Mouse (Mus musculus) granulocyte monocyte progenitor cell, adult 5-6 weeks (primary cell): Measurements from ENCODE around the gene Man1c1. TPM values are rescaled to one million over a fixed set of nuclear protein-coding genes. Genes with fewer than 3 reads are reported as not detected.

Source experiments
- ATAC-seq: replicated peaks from 2 replicates; pipeline ENCODE4 v1.8.0; 2016; ENCODE audit warnings: mild to moderate bottlenecking, moderate TSS enrichment, inconsistent platforms; ENCODE audit not compliant: poor library complexity, severe bottlenecking
- total RNA-seq, 2 experiments: library from RNA; stranded (forward) in 1 of 2; stranded (reverse) in 1 of 2; fragments of 200-712, 200-1000 nt in 1 of 2; fragments of >200 nt in 1 of 2; fragmentation: Nextera tagmentation in 1 of 2; gene quantifications; 2 replicates each; pipeline ENCODE4 v1.2.3; 2014 to 2017

Man1c1 gene
- total RNA-seq, 2 experiments from 2014 or later, result 5.1 to 9.5 TPM

- no peak for ATAC-seq
Observed at GRCm38 (mm10) chr4:134645042-134645948, 58.8 kb downstream of the Man1c1 start.

- ATAC-seq, result no peak
Observed at GRCm38 (mm10) chr4:134644410-134644809, 59.7 kb downstream of the Man1c1 start.

- ATAC-seq, result no peak
Observed at GRCm38 (mm10) chr4:134641711-134642516, 62.2 kb downstream of the Man1c1 start.

GRCm38 (mm10) chr4:134639325-134639724 lies 64.8 kb downstream of the Man1c1 start:
- ATAC-seq, result no peak

- ATAC-seq, result peak; percentile 49
Observed at GRCm38 (mm10) chr4:134638111-134638550, 66.0 kb downstream of the Man1c1 start.

GRCm38 (mm10) chr4:134636406-134636805 lies 67.7 kb downstream of the Man1c1 start:
- no peak for ATAC-seq

GRCm38 (mm10) chr4:134634001-134634400 lies 70.1 kb downstream of the Man1c1 start:
- ATAC-seq, result no peak

GRCm38 (mm10) chr4:134632131-134632711 lies 71.9 kb downstream of the Man1c1 start:
- peak; percentile 47 for ATAC-seq

GRCm38 (mm10) chr4:134631471-134632130 lies 72.5 kb downstream of the Man1c1 start:
- no peak for ATAC-seq

GRCm38 (mm10) chr4:134628575-134629384 lies 75.3 kb downstream of the Man1c1 start:
- peak; percentile 40 for ATAC-seq

GRCm38 (mm10) chr4:134628058-134628457 lies 76.0 kb downstream of the Man1c1 start:
- ATAC-seq, result no peak

GRCm38 (mm10) chr4:134626883-134627282 lies 77.2 kb downstream of the Man1c1 start:
- no peak for ATAC-seq

GRCm38 (mm10) chr4:134626350-134626749 lies 77.7 kb downstream of the Man1c1 start:
- no peak for ATAC-seq

- no peak for ATAC-seq
Observed at GRCm38 (mm10) chr4:134624109-134624862, 79.8 kb downstream of the Man1c1 start.

- no peak for ATAC-seq
Observed at GRCm38 (mm10) chr4:134621695-134622094, 82.4 kb downstream of the Man1c1 start.

- ATAC-seq, result no peak
Observed at GRCm38 (mm10) chr4:134620246-134620645, 83.8 kb downstream of the Man1c1 start.

GRCm38 (mm10) chr4:134619489-134619870 lies 84.6 kb downstream of the Man1c1 start:
- ATAC-seq, result no peak

- peak; percentile 83 for ATAC-seq
Observed at GRCm38 (mm10) chr4:134618810-134619488, 85.1 kb downstream of the Man1c1 start.
